Mouse (Mus musculus) stomach, postnatal 0 days (tissue): Measurements from ENCODE around the gene Patj. TPM values are rescaled to one million over a fixed set of nuclear protein-coding genes. Genes with fewer than 3 reads are reported as not detected.

Experiments
- ATAC-seq: fragments of 200-750 bp; cut with Nextera tagmentation; 2 replicates; pipeline ENCODE4 v1.8.0; 2017; ENCODE audit not compliant: low FRiP score, low TSS enrichment
- DNase-seq: peaks from one replicate; pipeline ENCODE4 v3.0.0-alpha.2; 2016; ENCODE audit warnings: low spot score
- H3K27ac ChIP-seq: fragments of 300-500 bp; sonication (generic); replicated peaks from 2 replicates; pipeline ENCODE4 v1.5.1; 2014; ENCODE audit warnings: mild to moderate bottlenecking, control low read depth
- H3K27me3 ChIP-seq: fragments of 300-500 bp; sonication (generic); 2 replicates; pipeline ENCODE4 v1.6.1; 2014; ENCODE audit warnings: low read length; ENCODE audit not compliant: control insufficient read depth, insufficient read depth
- H3K36me3 ChIP-seq: fragments of 300-500 bp; sonication (generic); 2 replicates; pipeline ENCODE4 v1.6.1; 2014; ENCODE audit warnings: low read length, mixed read lengths; ENCODE audit not compliant: control insufficient read depth, insufficient read depth
- H3K4me1 ChIP-seq: fragments of 300-500 bp; sonication (generic); replicated peaks from 2 replicates; pipeline ENCODE4 v1.6.1; 2014; ENCODE audit warnings: antibody characterized with exemption; ENCODE audit not compliant: control insufficient read depth, insufficient read depth
- H3K4me2 ChIP-seq: fragments of 300-500 bp; sonication (generic); replicated peaks from 2 replicates; pipeline ENCODE4 v1.6.1; 2014; ENCODE audit warnings: low read depth, mild to moderate bottlenecking, control low read depth, moderate library complexity
- H3K4me3 ChIP-seq: fragments of 300-500 bp; sonication (generic); 2 replicates; pipeline ENCODE4 v1.5.1; 2014; ENCODE audit warnings: low read depth, low read length, control low read depth
- H3K9ac ChIP-seq: fragments of 300-500 bp; sonication (generic); 2 replicates; pipeline ENCODE4 v1.6.1; 2014; ENCODE audit warnings: mild to moderate bottlenecking, low read length, control low read depth, mixed read lengths
- H3K9me3 ChIP-seq: fragments of 300-500 bp; sonication (generic); 2 replicates; pipeline ENCODE4 v1.6.1; 2016; ENCODE audit warnings: low read length; ENCODE audit not compliant: control insufficient read depth
- CTCF ChIP-seq: IDR thresholded peaks from 2 replicates; pipeline ENCODE4 v1.5.1; 2016; ENCODE audit warnings: antibody characterized with exemption, low read depth, mild to moderate bottlenecking, moderate library complexity
- EP300 ChIP-seq: optimal IDR thresholded peaks from 2 replicates; pipeline ENCODE3; 2016; ENCODE audit warnings: antibody characterized with exemption
- WGBS: fragments of 180-500 bp; shearing (Covaris S2); extraction: QIAGEN DNeasy Blood & Tissue Kit; methylation state at CpG from one replicate; pipeline ENCODE4 v1.1.7; 2014; 5-methylcytosine and 5-hydroxymethylcytosine counted together
- polyA plus RNA-seq: library from polyadenylated mRNA; unstranded; fragments of >200 nt; fragmentation: Nextera tagmentation; extraction: Ambion mirVana; gene quantifications from 2 replicates; pipeline ENCODE4 v1.2.1, GENCODE M21; 2015

Gene Patj
- polyA plus RNA-seq, 1 experiment from 2014 or later: 6.2 TPM

- H3K4me1 ChIP-seq: no peaks in the 10 kb centered on the region
- ATAC-seq: no peak
- no peaks in the 10 kb centered on the region for H3K9me3 ChIP-seq
- H3K27ac ChIP-seq: peak overlapping the region; percentile 18; the same call in 1 of the 2 replicates
- H3K4me2 ChIP-seq: no peak overlapping the region
- H3K9ac ChIP-seq: no peak overlapping the region
- no peak for DNase-seq
- H3K4me3 ChIP-seq: no peak overlapping the region
- TF ChIP-seq CTCF (no peak), EP300 (no peak)
- H3K27me3 ChIP-seq: no peaks in the 10 kb centered on the region
- WGBS: 59% methylated on average over 5 of the region's 5 CpGs
- no peaks in the 10 kb centered on the region for H3K36me3 ChIP-seq
Observed at GRCm38 (mm10) chr4:98563082-98563481, 167.5 kb downstream of the Patj start.

GRCm38 (mm10) chr4:98563506-98564195 lies 168.1 kb downstream of the Patj start:
- no peak overlapping the region for H3K4me3 ChIP-seq
- no peaks in the 10 kb centered on the region for H3K9me3 ChIP-seq
- H3K27ac ChIP-seq: peak overlapping the region; percentile 50
- H3K4me1 ChIP-seq: no peaks in the 10 kb centered on the region
- DNase-seq: no peak
- ATAC-seq: no peak
- H3K4me2 ChIP-seq: no peak overlapping the region
- 49% methylated on average over 10 of the region's 10 CpGs for WGBS
- TF ChIP-seq EP300 (no peak), CTCF (no peak)
- no peaks in the 10 kb centered on the region for H3K36me3 ChIP-seq
- no peak overlapping the region for H3K9ac ChIP-seq
- H3K27me3 ChIP-seq: no peaks in the 10 kb centered on the region

- Histone ChIP-seq H3K9me3 (no peaks in the 10 kb centered on the region), H3K9ac (no peak overlapping the region), H3K4me1 (no peaks in the 10 kb centered on the region), H3K27ac (peak overlapping the region; percentile 58), H3K36me3 (no peaks in the 10 kb centered on the region), H3K4me2 (no peak overlapping the region), H3K27me3 (no peaks in the 10 kb centered on the region), H3K4me3 (no peak overlapping the region)
- ATAC-seq (no peak), DNase-seq (no peak)
- TF ChIP-seq CTCF (no peak), EP300 (no peak)
- WGBS: 56% methylated on average over 6 of the region's 6 CpGs
Observed at GRCm38 (mm10) chr4:98564196-98564865, 168.7 kb downstream of the Patj start.

GRCm38 (mm10) chr4:98566741-98567140 lies 171.2 kb downstream of the Patj start:
- WGBS: 92% methylated on average over 6 of the region's 6 CpGs
- no peaks in the 10 kb centered on the region for H3K9me3 ChIP-seq
- ATAC-seq (no peak), DNase-seq (no peak)
- no peaks in the 10 kb centered on the region for H3K36me3 ChIP-seq
- no peaks in the 10 kb centered on the region for H3K4me1 ChIP-seq
- no peak for TF ChIP-seq CTCF
- TF ChIP-seq EP300: no peak
- no peak overlapping the region for H3K9ac ChIP-seq
- no peak overlapping the region for H3K4me3 ChIP-seq
- no peak overlapping the region for H3K4me2 ChIP-seq
- no peaks in the 10 kb centered on the region for H3K27me3 ChIP-seq
- no peak overlapping the region for H3K27ac ChIP-seq

GRCm38 (mm10) chr4:98567457-98567856 lies 171.9 kb downstream of the Patj start:
- WGBS: 65% methylated on average over 9 of the region's 9 CpGs
- DNase-seq: no peak
- no peaks in the 10 kb centered on the region for H3K4me1 ChIP-seq
- no peak for ATAC-seq
- TF ChIP-seq CTCF (no peak), EP300 (no peak)
- H3K4me3 ChIP-seq: no peak overlapping the region
- no peaks in the 10 kb centered on the region for H3K9me3 ChIP-seq
- H3K27me3 ChIP-seq: no peaks in the 10 kb centered on the region
- H3K9ac ChIP-seq: no peak overlapping the region
- no peaks in the 10 kb centered on the region for H3K36me3 ChIP-seq
- H3K4me2 ChIP-seq: no peak overlapping the region
- H3K27ac ChIP-seq: no peak overlapping the region

GRCm38 (mm10) chr4:98569904-98570303 lies 174.3 kb downstream of the Patj start:
- DNase-seq (no peak), ATAC-seq (peak; percentile 54; the same call in 1 of the 2 replicates)
- Histone ChIP-seq H3K4me2 (no peak overlapping the region), H3K27me3 (no peaks in the 10 kb centered on the region), H3K27ac (no peak overlapping the region), H3K4me3 (no peak overlapping the region), H3K36me3 (no peaks in the 10 kb centered on the region), H3K9me3 (no peaks in the 10 kb centered on the region), H3K9ac (no peak overlapping the region), H3K4me1 (no peaks in the 10 kb centered on the region)
- WGBS: 23% methylated on average over 4 of the region's 4 CpGs
- no peak for TF ChIP-seq EP300
- TF ChIP-seq CTCF: no peak
